Mouse (Mus musculus) gastrocnemius, postnatal 25 days (tissue): ENCODE results near the gene Tanc1. TPM values are rescaled to one million over a fixed set of nuclear protein-coding genes. Genes with fewer than 3 reads are reported as not detected.

Experiments
- DNase-seq: peaks from one replicate; pipeline ENCODE4 v3.0.0; 2022
- total RNA-seq, 2 experiments: library from RNA; stranded (reverse); gene quantifications; 1 replicate in 1 of 2; 2 replicates in 1 of 2; pipeline ENCODE4 v1.2.3; 2021

The Tanc1 gene
- total RNA-seq, 2 experiments from 2014 or later: 6.2 to 7.9 TPM

DNA sequence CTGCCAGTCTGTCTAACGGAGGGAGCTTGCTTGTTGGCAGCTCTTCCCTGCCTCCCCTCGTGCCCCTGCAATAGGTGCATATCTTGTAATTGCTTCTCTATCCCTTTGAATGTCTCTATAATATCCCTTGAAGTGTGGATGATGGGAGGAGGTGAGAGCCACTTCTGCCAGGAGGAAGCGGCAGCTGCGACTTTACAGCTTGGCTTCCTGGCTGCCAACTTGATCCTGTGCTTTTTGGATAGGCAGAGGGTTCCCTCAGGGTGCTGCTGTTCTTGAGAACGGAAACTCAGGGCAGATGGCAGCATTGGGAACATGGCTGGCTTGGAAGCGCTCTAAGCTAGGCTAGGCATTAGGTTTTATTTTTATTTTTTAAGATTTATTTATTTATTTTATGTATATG is 183.0 kb downstream of the Tanc1 start:
- no peak for DNase-seq

DNA sequence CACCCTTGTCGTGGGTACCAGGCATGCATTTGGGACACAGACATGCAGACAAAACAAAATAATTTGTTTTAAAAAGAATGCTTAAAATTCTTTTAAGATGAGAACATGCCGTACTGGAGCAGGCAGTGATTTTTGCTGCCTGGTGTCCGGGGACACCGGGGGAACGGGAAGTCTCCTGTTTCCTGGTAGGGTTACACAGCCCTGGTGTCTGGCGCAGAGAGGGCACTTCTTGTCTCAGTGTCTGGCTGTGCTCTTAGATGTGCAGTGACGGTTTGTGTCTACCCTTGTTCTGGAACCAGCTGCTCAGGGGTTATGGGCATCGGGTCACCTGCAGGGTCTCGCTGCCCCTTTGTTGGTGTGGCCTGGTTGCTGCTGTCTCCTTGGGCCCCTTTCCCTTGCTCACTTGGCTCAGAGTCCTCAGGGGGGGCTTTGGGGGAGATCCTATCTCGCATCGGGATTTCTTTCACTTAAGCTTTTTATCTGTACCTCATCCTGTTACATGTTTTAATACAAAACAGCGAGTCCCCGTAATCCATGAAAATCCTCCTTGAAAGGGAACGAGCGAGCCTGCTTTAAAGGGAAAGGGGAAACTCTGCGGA is 187.2 kb downstream of the Tanc1 start:
- peak; percentile 50 for DNase-seq

DNA sequence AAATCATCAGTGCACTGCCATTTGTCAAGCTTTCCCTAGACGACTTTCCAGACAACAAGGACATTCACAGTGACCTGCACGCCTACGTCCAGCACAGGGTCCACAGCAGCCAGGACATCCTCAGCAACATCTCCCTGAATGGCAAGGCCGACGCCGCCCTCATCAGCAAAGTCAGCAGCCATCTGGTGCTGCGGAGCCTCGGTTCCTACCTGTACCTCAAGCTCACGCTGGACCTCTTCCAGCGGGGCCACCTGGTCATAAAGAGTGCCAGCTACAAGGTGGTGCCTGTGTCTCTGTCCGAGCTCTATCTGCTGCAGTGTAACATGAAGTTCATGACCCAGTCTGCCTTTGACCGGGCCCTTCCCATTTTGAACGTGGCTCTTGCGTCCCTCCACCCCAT is 187.7 kb downstream of the Tanc1 start:
- no peak for DNase-seq

DNA sequence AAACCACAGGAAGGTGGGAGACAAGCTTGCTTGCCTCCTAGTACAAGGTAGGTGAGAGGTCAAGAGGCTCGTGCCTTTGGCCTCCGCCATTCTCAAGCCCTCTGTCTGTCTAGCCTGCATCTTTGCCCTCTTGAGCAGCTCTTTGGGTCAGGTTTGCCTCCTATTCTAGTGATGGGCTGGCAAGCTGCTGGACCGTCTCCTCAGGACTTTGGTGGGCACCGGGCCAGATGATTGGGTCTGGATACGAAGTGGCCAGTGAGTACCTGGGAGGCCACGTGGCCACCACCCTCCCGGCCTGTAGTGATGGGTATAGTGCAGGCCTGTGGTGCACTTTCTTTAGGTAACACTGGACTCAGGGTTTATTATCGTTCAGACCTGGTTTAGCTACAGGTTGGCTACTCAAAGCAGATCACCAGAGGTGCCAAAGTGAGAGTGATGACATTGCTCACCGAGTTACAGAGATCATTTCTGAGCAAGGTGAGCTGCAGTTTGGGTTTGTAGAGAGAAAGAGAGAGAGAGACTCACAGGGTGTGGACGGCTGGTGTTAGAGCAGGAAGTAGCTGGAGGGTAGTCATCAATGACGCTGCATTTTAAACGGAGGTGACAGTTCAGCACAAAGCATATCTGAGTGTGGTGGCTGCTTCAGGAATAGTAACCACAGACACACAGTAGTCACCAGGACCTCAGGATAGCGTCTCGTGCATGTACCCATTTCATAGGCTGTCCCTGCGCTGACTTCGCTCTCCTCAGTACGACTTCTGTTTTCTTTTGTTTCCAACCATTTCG is 188.8 kb downstream of the Tanc1 start:
- no peak for DNase-seq

DNA sequence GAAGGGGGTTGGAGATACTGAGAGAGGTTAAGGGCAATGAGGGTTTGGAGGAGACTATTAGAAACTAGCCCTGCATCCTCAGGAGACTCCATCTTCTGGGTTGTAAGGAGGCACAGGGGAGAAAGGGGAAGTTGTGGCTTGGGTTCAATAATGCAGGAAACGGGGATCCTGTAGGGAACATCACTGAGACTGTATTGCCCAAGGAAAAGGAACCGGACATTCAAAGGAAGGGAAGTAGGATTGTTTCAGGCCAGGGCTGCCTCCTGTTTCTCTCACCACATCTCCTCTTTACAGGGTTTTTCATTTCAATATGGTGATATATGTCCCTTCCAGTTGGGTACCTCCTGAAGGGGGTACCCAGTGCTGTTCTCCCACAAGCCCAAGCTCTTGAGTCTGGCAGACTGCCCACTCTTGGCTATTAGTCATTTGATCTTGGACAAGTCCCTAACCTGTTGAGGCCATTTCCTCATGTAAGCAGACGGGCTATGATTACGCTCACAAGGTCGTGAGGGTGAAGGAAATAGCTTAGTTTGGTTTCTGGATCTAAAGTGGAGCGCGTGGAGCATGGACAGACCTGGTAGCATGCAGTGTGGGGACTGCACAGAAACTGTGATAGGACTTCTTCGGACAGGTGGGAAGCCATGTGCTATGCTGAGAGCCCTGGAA is 191.0 kb downstream of the Tanc1 start:
- no peak for DNase-seq

DNA sequence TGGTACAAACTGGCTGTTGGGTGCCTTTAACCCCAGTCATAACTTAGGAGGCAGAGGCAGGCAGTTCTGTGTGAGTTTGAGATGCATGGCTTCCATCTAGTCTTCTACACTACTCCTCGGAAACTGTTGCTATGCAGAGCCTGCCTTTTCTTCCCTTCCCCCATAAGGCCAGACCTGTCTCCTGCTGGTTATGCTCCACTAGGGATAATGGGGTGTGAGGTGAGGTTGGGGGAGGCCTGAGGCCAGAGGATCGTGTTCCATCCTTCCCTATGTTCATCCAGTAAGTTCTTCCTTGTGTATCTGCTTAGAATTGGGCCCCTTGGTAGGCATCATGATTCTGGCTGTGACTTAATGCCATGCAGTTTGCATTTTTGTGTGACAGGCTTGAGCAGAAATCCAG is 193.8 kb downstream of the Tanc1 start:
- no peak for DNase-seq

DNA sequence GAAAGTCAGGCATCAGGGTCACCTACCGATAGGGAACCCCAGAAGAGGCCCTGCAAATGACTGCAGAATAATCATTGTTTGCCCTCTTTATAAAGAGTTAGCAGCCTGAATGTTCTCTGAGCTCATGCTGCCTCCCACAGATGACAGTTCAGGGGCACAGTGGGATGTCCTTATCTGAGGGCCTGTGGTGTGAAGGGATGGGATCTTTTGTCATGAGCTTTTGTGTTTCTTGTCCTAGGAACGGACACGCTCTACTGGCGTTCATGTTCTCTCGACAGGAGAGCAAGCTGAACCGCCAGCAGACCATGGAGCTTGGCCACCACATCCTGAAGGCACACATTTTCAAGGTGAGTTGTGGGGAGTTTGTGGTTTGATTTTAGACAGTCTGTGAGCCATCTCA is 194.2 kb downstream of the Tanc1 start:
- DNase-seq: no peak

DNA sequence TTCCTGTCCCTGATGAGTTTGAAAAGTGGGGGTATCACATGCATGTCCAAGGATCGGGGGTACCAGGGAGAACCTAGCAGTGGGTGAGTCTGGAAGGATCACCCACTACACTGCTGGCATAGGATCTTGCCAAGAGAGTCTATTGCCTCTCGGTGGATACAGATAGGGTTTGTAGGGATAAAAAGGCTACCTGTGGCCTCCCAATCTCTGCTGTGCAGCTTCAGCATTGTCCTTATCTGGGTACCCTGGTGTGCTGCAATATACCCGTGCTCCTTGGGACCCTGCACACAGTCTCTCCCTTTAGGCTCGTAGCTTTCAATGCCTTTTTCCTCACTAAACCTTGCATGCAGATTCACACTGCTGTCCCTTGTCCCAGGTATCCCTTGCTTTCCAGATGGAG is 196.8 kb downstream of the Tanc1 start:
- DNase-seq: no peak

DNA sequence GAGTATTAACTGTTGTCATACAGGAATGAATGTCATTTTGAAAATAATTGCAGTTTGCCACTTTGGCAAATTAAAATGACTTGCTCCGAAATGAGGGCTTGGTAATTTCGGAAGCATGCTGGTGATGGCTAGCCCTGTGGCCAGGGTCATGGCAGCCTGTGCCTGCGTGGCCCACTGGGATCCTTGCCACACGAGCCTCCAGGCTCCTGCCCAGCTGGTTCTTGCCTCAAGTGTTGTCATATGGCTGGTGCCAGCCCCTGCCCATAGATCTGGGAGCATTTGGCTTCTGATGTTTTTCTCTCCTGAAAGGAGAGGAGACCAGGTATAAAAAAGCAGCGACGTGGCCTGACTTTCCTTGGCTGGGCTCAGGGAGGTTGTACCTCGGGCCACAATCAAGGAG is 198.2 kb downstream of the Tanc1 start:
- DNase-seq: no peak

DNA sequence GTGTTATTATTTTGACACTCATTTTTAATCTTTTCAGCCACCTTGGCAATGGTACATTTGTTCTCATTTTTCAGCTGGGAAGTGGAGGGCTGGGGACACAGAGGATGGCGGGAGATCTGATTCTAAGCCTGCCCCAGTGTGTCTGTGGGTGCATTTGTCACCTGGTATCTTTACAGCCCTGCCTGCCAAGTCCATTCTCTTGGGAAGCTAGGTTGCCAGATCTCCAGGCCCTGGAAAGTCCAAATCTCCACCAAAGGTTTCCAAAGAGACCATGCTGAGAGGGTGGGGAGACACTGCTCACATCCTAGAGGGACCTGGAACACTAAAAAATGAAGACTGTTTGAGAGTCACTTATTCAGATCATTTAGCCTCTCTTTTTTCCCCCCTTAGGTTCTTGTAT is 199.4 kb downstream of the Tanc1 start:
- no peak for DNase-seq

DNA sequence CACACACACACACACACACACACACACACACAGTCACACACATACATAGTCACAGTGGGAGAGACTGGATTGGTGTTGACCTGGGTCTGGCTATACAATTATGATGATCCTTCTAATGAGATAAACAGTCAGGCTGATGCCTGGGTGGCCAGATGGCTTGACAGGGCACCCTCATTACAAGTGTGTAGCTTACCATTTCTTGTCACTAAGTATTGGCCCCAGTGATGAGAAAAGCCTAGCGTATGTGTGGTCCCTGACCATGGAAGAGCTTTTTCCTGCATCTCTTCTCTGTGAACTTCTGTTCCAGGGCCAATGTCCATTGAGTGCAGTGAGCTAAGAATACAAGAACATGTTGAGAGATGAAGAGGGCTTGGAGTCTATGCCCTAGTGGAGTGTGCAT is 200.8 kb downstream of the Tanc1 start:
- no peak for DNase-seq

DNA sequence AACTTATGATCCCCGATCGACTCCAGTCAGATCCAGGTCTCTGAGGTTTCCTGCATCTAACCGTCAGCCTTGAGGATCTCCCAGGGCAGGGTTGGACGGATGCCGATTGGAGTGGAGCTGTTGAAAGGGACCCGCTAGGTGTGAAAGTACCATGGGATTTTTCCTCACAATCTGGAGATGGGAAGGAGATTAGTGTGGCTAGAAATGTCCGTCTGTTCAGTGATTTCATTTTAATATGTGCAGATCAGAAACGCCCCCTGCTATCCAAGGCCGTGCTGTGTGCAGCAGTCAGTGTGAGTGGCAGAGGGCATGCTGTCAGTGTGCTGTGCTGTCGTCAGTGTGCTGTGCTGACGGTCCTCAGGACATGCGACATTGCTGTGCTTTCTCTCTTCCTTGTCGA is 201.6 kb downstream of the Tanc1 start:
- no peak for DNase-seq

DNA sequence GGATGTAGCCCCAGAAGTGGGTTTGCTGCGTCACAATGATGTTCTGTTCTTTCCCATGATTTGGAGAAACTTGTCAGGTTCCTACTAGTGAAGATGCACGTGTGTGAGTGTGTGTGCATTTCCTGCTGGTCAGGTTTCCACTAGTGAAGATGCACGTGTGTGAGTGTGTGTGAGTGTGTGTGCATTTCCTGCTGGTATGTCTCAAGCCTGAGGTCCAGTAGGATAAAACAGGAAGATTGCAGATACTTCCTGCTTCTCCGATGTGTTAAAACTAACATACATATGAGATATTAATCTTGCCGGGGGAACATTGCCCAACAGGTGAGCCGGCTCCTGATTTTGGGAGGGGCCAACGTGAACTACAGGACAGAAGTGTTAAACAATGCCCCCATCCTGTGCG is 203.2 kb downstream of the Tanc1 start:
- DNase-seq: no peak

DNA sequence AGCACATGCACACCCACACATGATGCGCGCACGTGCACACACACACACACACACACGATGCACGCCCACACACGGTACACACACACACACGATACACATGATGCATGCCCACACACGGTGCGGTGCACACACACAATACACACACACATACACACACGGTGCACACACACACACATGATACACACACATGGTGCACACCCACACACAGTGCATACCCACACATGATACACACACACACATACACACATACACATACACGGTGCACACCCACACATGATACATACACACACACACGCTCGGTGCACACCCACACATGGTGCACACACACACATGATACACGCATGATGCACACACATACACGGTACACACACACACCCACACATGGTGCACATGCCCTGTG is 206.8 kb downstream of the Tanc1 start:
- no peak for DNase-seq

DNA sequence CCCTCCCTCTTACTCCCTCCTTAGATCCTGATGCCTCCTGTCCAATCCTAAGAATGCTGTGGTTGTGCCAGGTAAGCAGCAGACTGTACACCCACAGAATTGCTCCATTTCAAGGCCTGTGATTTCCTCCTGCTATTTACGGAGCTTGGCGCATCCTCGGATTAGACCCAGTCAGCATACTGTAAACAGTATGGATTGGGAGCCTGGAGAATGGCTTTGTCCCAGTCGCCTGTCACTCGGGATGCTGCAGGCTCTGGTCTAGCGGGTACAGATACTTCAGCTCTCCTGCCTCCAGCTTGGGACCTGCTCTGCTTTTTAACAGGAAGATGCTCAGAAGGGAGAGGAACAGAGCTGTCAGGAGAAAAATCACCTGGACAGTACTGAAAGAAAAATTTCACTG is 207.6 kb downstream of the Tanc1 start:
- no peak for DNase-seq

DNA sequence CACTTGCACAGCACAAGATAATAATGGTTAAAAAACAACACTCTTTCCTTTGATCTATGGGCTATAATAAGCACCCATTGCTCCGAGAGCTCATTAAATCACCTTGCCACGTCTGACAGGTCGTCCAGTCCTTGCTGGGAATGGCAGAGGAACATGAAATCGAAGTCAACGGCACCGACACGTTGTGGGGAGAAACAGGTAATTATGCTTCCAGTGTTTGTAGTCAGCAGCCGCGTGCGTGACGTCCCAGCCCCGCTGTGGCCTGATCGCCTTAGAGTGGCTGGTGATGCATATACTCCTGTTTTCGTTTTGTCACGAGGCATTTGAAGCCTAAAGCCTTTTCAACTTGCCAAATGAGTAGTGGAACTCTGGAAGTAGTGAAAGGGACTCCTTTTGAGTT is 208.2 kb downstream of the Tanc1 start:
- no peak for DNase-seq

DNA sequence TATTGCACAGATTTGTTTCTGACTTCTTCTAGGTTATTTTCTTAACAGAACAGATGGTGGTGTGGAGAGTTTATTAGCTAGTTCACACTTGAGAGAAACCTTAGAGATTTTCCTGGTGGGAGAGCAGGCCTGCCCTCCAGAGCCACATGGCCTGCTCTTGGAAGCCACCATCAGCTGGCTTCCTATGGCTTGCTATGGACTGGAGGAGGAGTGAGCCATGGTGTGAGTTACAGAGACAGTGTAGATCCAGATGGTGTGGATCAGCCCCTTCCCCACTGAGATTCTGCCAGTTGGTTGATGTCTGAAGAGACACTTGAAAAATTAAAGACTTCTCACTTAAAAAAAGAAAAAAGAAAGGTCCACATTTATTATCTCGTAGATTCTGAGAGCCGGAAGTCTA is 209.2 kb downstream of the Tanc1 start:
- DNase-seq: no peak

DNA sequence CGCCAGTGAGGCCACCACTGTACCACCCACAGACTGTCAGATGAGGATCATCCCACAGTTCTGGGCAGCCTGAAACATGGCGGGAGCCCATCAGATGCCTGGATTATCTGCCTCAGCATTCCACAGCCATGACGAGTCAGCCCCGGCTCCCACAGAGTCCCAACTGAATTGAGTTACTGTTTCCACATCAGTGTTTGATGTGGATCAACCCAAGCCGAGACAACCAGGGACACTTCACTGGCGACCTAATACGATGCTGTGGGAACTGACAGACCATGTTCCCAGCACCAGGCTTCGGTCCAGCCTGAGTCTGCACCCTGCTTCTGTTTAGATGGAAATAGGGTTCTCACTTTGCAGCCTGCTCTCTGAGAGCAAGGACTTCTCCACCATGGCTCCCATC is 212.4 kb downstream of the Tanc1 start:
- DNase-seq: peak; percentile 34

DNA sequence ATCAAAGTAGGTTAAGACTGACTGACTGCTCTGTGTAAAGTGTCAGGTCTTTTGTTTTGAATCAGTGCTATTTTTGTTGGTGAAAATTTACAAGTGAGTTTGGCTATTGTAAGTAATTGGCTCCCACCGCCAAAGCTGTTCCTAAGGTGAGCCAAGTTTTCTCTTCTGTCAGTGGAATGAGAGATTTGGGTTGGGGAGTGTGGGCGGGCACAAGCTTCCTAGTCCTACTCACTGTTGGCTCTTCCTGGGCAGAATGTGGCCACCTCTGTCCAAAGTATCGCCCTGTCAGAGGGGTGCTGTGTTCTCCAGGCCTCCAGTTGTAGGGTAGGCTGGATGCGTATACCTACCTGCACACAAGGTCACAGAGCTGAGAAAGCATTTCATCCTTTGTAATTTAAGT is 213.5 kb downstream of the Tanc1 start:
- no peak for DNase-seq

DNA sequence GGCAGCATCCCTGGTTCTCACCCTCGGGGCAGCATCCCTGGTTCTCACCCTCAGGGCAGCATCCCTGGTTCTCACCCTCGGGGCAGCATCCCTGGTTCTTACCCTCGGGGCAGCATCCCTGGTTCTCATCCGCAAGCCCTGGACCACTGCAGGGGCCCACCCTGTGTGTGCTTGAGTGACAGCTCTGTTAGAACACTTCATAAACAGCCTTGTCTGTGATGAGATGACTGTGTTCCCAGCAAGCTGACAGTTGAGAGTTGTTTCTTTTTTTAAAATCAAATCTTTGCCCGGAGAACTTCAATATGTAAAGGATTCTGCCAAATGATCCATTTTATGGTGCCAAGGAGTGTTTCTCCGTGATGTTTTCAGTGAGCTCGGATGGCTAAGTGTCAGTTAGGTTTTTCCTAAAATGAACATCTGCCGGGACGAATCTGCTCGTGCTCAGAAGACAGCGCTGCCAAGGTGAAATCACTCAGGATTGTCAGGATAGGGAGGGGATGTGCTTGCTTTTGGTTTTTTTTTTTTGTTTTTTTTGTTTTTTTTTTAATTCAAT is 216.3 kb downstream of the Tanc1 start:
- DNase-seq: no peak

DNA sequence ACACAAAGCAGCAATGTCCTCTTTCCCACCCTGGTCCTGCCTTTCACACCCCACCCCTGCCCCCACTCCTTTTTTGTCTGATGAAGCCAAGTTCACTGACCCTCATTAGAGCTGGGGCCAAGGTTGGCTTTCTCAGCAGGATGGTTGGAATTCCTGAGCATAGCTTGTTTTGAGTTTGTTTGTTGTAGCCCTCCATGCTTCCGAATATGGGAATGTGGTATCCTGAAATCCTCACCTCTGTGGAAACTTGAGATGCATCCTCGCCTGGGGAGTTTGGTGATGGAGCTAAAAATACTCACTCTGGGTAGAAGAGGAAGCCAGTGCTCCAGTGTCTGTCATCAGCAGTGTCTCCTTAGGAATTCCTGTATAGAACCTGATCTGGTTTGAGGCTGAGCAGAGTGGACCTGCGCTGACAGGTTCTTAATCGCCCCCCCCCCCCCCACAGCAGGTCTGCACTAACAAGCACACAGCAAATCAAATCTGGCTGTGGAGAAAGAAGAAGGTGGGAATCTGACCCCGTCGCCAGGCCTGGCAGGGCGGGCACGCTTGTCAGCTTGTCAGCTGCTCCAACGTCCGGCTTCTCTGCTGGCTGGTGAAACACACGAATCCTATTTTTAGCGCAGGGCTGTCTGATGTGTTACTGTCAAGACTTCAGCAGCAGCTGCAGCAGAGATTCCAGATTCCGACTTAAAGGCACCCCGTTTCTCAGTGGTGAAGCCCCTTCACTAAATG is 217.1 kb downstream of the Tanc1 start:
- DNase-seq: peak; percentile 83

DNA sequence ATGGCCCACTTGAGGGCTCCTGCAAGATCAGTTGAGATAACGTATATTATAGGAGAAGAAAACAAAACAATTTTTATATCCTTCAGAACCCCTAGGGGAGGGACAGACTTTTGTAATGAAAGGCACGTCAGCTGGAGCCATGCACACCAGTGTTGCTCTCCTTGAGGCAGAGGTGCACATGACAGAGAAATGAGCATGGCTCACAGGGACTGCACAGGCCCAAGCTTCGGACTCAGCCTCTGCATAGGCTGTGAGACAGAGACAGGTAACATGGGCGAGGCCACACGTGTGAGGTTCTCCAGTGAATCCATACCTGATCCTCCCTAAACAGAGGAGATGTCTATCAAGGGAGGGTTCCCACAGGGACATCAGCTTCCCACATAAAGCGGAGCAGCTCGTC is 217.9 kb downstream of the Tanc1 start:
- no peak for DNase-seq

DNA sequence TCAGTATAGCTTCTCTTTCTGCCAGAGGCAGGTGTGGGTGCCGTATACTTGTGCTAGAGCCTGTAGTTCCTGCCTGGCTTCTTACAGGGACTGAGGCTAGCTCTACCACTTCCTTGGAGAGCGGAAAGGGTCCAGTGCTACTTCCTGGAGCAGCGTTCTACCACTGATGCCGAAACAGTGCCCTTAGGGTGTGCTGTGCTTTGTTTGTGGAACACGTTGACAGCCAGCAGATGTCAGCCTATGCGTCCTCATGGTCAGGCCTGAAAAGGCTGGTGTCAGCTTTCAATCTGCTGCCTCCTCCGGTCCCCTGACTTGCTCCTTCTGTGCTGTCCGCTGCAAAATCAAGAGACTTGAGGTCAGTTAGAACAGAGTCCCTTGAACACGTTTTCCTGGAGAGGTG is 218.3 kb downstream of the Tanc1 start:
- DNase-seq: peak; percentile 63
